Mouse (Mus musculus) hindbrain, embryonic 13.5 days (tissue): ENCODE data around the gene Ttc23. TPM values are rescaled to one million over a fixed set of nuclear protein-coding genes. Genes with fewer than 3 reads are reported as not detected.

Experiments used
- ATAC-seq: fragments of 200-750 bp; cut with Nextera tagmentation; 2 replicates; pipeline ENCODE4 v1.8.0; 2017; ENCODE audit warnings: moderate TSS enrichment; ENCODE audit not compliant: low FRiP score
- H3K27ac ChIP-seq: fragments of 300-500 bp; sonication (generic); 2 replicates; pipeline ENCODE4 v1.5.1; 2015; ENCODE audit warnings: inconsistent platforms, mild to moderate bottlenecking, moderate library complexity
- H3K27me3 ChIP-seq: fragments of 300-500 bp; sonication (generic); 2 replicates; pipeline ENCODE4 v1.6.1; 2015; ENCODE audit warnings: mild to moderate bottlenecking, inconsistent platforms
- H3K36me3 ChIP-seq: fragments of 300-500 bp; sonication (generic); 2 replicates; pipeline ENCODE4 v1.6.1; 2015; ENCODE audit warnings: mild to moderate bottlenecking, inconsistent platforms
- H3K4me1 ChIP-seq: fragments of 300-500 bp; sonication (generic); replicated peaks from 2 replicates; pipeline ENCODE4 v1.6.1; 2015; ENCODE audit warnings: inconsistent platforms
- H3K4me2 ChIP-seq: fragments of 300-500 bp; sonication (generic); 2 replicates; pipeline ENCODE4 v1.6.1; 2015; ENCODE audit warnings: inconsistent platforms, mild to moderate bottlenecking, moderate library complexity
- H3K4me3 ChIP-seq: fragments of 300-500 bp; sonication (generic); 2 replicates; pipeline ENCODE4 v1.5.1; 2015; ENCODE audit warnings: mild to moderate bottlenecking, inconsistent platforms
- H3K9ac ChIP-seq: fragments of 300-500 bp; sonication (generic); 2 replicates; pipeline ENCODE4 v1.6.1; 2015; ENCODE audit warnings: mild to moderate bottlenecking, inconsistent platforms
- H3K9me3 ChIP-seq: fragments of 300-500 bp; sonication (generic); 2 replicates; pipeline ENCODE4 v1.6.1; 2016; ENCODE audit warnings: inconsistent platforms
- WGBS: fragments of 180-500 bp; shearing (Covaris S2); methylation state at CpG from one replicate; pipeline ENCODE4 v1.1.7; 2015; 5-methylcytosine and 5-hydroxymethylcytosine counted together
- polyA plus RNA-seq: library from polyadenylated mRNA; unstranded; fragments of >200 nt; fragmentation: Nextera tagmentation; extraction: Ambion mirVana; gene quantifications from 2 replicates; pipeline ENCODE4 v1.2.1, GENCODE M21; 2015

The Ttc23 gene
- polyA plus RNA-seq, 1 experiment from 2014 or later, result 12.2 TPM

DNA sequence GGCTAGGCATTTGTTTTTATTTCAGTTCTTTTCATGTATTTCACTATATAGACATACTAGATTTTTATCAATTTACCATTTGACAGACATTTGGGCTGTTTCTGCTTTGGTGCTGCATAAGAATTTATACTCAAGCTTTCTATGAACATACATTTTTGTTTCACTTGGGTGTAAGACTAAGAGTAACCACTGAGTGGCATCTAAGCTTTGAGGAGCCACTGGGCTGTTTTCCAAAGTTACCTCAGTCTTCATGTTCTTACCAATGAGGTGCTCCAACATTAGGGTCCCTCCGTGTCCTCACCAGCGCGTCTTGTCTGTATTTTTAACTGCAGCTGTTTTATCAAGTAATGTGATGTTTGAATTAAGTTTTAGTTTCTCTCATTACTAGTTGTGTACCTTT lies 39.3 kb downstream of the Ttc23 start:
- Histone ChIP-seq H3K4me3 (no peak overlapping the region), H3K4me2 (no peak overlapping the region), H3K4me1 (no peaks in the 10 kb centered on the region; the same call in 1 of the 2 replicates), H3K9ac (no peak overlapping the region), H3K27ac (no peak overlapping the region), H3K27me3 (no peaks in the 10 kb centered on the region), H3K36me3 (0 out of 2 replicates have a peak, but pooled peaks cover 4% of the 10 kb centered on the region), H3K9me3 (no peaks in the 10 kb centered on the region)
- no peak for ATAC-seq
- WGBS, result 92% methylated on average over 3 of the region's 3 CpGs

GRCm38 (mm10) chr7:67688281-67688680 lies 41.1 kb downstream of the Ttc23 start:
- Histone ChIP-seq H3K4me2 (no peak overlapping the region), H3K9me3 (no peaks in the 10 kb centered on the region), H3K9ac (no peak overlapping the region), H3K4me1 (no peaks in the 10 kb centered on the region; the same call in 1 of the 2 replicates), H3K4me3 (no peak overlapping the region), H3K36me3 (0 out of 2 replicates have a peak, but pooled peaks cover 4% of the 10 kb centered on the region), H3K27ac (no peak overlapping the region), H3K27me3 (no peaks in the 10 kb centered on the region)
- no peak for ATAC-seq
- 48% methylated on average over 3 of the region's 3 CpGs for WGBS

DNA sequence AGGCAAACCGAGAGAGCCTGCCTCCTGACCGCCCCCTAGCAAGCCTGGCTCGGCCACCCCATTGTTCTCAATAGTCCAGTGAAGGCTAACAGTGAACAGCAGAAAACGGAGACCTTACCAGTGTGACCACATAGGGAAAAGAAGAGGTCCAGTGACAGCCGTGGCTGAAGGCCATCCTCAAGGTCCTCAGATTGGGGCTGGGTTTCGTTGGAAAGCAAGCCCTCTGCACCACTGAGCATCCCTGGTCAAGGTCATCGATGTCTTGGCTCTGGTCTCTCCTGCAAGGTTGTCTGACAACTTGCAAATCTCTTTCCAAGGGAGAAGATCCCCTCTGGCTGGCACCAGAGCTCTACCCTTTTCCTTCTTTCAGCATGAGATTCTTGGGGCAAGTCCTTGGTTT lies 42.6 kb downstream of the Ttc23 start:
- no peak overlapping the region for H3K4me3 ChIP-seq
- 83% methylated on average over 7 of the region's 7 CpGs for WGBS
- no peaks in the 10 kb centered on the region for H3K9me3 ChIP-seq
- H3K9ac ChIP-seq, result no peak overlapping the region
- no peak overlapping the region for H3K27ac ChIP-seq
- 0 out of 2 replicates have a peak, but pooled peaks cover 4% of the 10 kb centered on the region for H3K36me3 ChIP-seq
- ATAC-seq, result no peak
- H3K4me2 ChIP-seq, result no peak overlapping the region
- no peaks in the 10 kb centered on the region; the same call in 1 of the 2 replicates for H3K4me1 ChIP-seq
- no peaks in the 10 kb centered on the region for H3K27me3 ChIP-seq

DNA sequence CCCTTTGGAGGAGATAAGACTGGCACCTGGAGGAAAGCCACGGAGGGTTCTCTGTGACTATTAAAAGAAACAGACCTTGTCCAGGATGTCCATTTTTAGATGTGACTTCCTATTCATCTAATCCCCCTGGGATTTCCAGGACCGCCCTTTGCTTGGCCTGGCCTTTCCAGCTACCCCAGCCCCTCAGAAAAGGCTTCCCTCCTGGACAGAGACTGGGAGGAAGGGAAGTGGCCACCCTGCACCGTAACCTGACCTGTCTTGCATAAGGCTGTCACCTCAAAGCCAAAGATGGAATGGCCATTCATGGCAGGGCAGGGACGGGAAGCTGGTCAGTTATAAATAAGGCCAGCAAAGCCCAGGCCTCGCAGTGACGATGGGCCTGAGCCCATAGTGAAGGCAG lies 43.8 kb downstream of the Ttc23 start:
- H3K4me3 ChIP-seq, result no peak overlapping the region
- no peaks in the 10 kb centered on the region for H3K27me3 ChIP-seq
- no peak for ATAC-seq
- no peaks in the 10 kb centered on the region; the same call in 1 of the 2 replicates for H3K4me1 ChIP-seq
- no peak overlapping the region for H3K27ac ChIP-seq
- H3K9ac ChIP-seq, result no peak overlapping the region
- H3K36me3 ChIP-seq, result no peaks in the 10 kb centered on the region
- no peaks in the 10 kb centered on the region for H3K9me3 ChIP-seq
- H3K4me2 ChIP-seq, result no peak overlapping the region
- 84% methylated on average over 6 of the region's 6 CpGs for WGBS

GRCm38 (mm10) chr7:67692141-67692540 lies 44.9 kb downstream of the Ttc23 start:
- no peak for ATAC-seq
- no peaks in the 10 kb centered on the region for H3K27me3 ChIP-seq
- H3K4me2 ChIP-seq, result no peak overlapping the region
- H3K4me3 ChIP-seq, result no peak overlapping the region
- no peaks in the 10 kb centered on the region for H3K9me3 ChIP-seq
- no peak overlapping the region for H3K9ac ChIP-seq
- H3K27ac ChIP-seq, result no peak overlapping the region
- no peaks in the 10 kb centered on the region; the same call in 1 of the 2 replicates for H3K4me1 ChIP-seq
- H3K36me3 ChIP-seq, result no peaks in the 10 kb centered on the region
- 83% methylated on average over 3 of the region's 3 CpGs for WGBS

DNA sequence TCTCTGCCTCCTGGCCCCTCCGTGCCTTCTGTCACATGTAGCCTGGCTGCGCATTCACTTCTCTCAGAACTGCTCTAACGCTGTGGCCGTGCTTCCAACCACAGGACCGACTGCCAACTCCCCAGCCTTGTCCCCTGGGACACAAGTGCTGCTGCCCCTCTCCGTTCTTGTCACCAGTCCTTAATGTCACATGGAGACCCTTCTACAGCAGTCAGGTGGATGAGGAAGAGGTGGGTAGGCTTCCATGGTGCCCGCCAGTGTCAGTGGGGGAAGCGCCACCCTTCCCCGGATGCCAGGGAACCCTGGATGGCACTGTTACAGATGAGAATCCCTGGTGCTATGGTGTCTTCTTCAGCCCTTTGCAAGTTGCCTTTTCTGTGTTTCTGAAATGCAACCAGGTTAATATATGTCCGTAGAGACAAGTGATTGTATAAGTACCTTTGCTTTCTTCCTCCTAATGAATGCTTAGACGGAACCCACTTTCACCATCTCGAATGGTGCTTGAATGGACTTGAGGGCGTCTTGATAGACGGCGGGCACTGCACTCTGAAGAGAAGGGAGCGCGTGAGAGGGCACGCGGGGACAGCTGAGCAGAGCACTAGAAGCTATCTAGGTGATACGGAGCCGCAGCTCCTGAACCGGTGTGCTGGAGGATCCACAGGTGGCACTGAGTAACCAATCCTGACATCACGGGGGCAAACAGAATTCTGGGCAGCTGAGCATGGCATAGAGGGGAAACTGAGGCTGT lies 45.8 kb downstream of the Ttc23 start:
- Histone ChIP-seq H3K9ac (no peak overlapping the region), H3K27ac (no peak overlapping the region), H3K4me3 (no peak overlapping the region), H3K36me3 (no peaks in the 10 kb centered on the region), H3K4me2 (no peak overlapping the region), H3K27me3 (no peaks in the 10 kb centered on the region), H3K9me3 (no peaks in the 10 kb centered on the region), H3K4me1 (no peaks in the 10 kb centered on the region; the same call in 1 of the 2 replicates)
- ATAC-seq, result no peak
- 92% methylated on average over 23 of the region's 23 CpGs for WGBS

DNA sequence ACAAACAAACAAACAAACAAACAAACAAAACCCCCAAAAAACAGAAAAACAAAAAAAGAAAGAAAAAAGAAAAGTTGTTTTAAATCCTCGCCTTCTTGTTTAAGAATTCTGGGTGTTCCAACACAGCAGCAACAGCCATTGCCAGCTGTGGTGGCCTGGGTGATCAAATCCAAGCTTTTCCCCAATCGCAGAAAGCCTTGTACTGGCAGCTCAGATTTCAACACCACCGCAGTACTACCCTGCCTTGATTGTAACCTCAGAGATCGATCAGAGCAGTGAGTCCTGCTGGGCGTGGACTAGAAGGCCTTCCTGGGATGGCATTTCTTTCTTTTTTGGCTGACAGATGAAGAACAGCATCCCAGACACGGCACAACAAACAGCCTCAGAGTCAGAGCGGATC lies 48.7 kb downstream of the Ttc23 start:
- no peak overlapping the region for H3K4me2 ChIP-seq
- H3K27ac ChIP-seq, result no peak overlapping the region
- no peak overlapping the region for H3K9ac ChIP-seq
- H3K4me3 ChIP-seq, result no peak overlapping the region
- H3K4me1 ChIP-seq, result no peaks in the 10 kb centered on the region
- H3K9me3 ChIP-seq, result no peaks in the 10 kb centered on the region
- H3K27me3 ChIP-seq, result no peaks in the 10 kb centered on the region
- WGBS, result 89% methylated on average over 7 of the region's 7 CpGs
- no peak for ATAC-seq
- H3K36me3 ChIP-seq, result 0 out of 2 replicates have a peak, but pooled peaks cover 5% of the 10 kb centered on the region

GRCm38 (mm10) chr7:67697892-67698630 lies 50.9 kb downstream of the Ttc23 start:
- Histone ChIP-seq H3K36me3 (0 out of 2 replicates have a peak, but pooled peaks cover 5% of the 10 kb centered on the region), H3K27me3 (no peaks in the 10 kb centered on the region), H3K9me3 (no peaks in the 10 kb centered on the region), H3K4me1 (peaks cover 11% of the 10 kb centered on the region), H3K27ac (no peak overlapping the region), H3K4me2 (no peak overlapping the region), H3K9ac (no peak overlapping the region), H3K4me3 (no peak overlapping the region)
- no peak for ATAC-seq
- WGBS, result 89% methylated on average over 28 of the region's 28 CpGs

- 93% methylated on average over 4 of the region's 4 CpGs for WGBS
- peaks cover 11% of the 10 kb centered on the region for H3K4me1 ChIP-seq
- H3K4me2 ChIP-seq, result no peak overlapping the region
- H3K4me3 ChIP-seq, result no peak overlapping the region
- no peaks in the 10 kb centered on the region for H3K9me3 ChIP-seq
- no peak overlapping the region for H3K27ac ChIP-seq
- ATAC-seq, result no peak
- no peaks in the 10 kb centered on the region for H3K27me3 ChIP-seq
- no peak overlapping the region for H3K9ac ChIP-seq
- H3K36me3 ChIP-seq, result 0 out of 2 replicates have a peak, but pooled peaks cover 5% of the 10 kb centered on the region
These were observed 52.1 kb downstream of the Ttc23 start for GRCm38 (mm10) chr7:67699301-67699700.

DNA sequence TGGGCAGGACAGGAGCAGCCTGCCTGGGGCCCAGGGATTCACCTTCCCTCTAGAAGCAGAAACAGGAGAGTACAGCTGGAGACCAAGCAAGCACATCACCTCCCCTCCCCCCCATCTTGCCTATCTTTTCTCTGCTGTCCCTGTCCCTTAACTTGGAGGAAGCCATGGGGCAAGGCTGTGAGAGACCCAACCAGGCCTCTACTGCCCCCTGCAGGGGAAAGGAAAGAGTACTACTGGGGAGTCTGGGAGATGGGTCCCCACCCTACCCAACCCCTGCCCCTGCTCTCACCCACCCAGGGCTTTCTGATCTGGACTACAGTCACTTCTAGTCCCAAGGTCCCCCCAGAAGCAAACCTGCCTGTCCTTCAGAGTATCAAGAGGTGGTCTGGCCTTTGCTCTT lies 53.6 kb downstream of the Ttc23 start:
- ATAC-seq, result no peak
- H3K4me2 ChIP-seq, result no peak overlapping the region
- 0 out of 2 replicates have a peak, but pooled peaks cover 5% of the 10 kb centered on the region for H3K36me3 ChIP-seq
- H3K9me3 ChIP-seq, result no peaks in the 10 kb centered on the region
- H3K27ac ChIP-seq, result no peak overlapping the region
- peaks cover 11% of the 10 kb centered on the region for H3K4me1 ChIP-seq
- H3K27me3 ChIP-seq, result no peaks in the 10 kb centered on the region
- H3K4me3 ChIP-seq, result no peak overlapping the region
- no peak overlapping the region for H3K9ac ChIP-seq

- peaks cover 11% of the 10 kb centered on the region for H3K4me1 ChIP-seq
- peak overlapping the region; percentile 23; the same call in 1 of the 2 replicates for H3K27ac ChIP-seq
- ATAC-seq, result no peak
- H3K36me3 ChIP-seq, result 0 out of 2 replicates have a peak, but pooled peaks cover 5% of the 10 kb centered on the region
- no peaks in the 10 kb centered on the region for H3K9me3 ChIP-seq
- no peak overlapping the region for H3K9ac ChIP-seq
- H3K4me2 ChIP-seq, result no peak overlapping the region
- no peak overlapping the region for H3K4me3 ChIP-seq
- 63% methylated on average over 17 of the region's 17 CpGs for WGBS
- H3K27me3 ChIP-seq, result no peaks in the 10 kb centered on the region
These were observed 54.2 kb downstream of the Ttc23 start for GRCm38 (mm10) chr7:67701252-67701914.

DNA sequence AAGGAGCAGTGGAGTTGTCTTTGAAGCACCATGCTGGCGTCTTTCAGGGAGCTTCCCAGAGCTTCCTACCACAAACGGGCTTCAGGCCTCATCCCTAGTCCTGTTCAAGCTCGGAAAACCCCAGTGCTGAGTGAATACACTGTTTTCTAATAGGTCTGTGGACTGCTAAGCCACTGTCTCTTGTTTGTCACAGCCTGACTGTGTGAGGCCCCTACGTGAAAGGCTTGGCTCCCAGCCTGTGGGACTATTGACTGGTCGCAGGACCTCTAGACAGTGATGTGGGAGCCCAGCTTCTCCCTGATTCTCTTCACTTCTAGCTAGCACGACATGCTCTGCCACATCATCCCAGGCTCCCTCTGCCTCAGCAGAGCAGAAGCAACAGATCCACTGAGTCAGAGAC lies 61.0 kb downstream of the Ttc23 start:
- Histone ChIP-seq H3K9me3 (no peaks in the 10 kb centered on the region), H3K9ac (no peak overlapping the region), H3K27ac (no peak overlapping the region), H3K4me2 (no peak overlapping the region), H3K4me3 (no peak overlapping the region), H3K27me3 (no peaks in the 10 kb centered on the region), H3K36me3 (peaks cover 18% of the 10 kb centered on the region), H3K4me1 (no peaks in the 10 kb centered on the region)
- 77% methylated on average over 6 of the region's 6 CpGs for WGBS
- ATAC-seq, result no peak
